Mouse (Mus musculus): ENCODE results near the gene Hist1h2ah. TPM values are rescaled to one million over a fixed set of nuclear protein-coding genes. Genes with fewer than 3 reads are reported as not detected.

Gene Hist1h2ah
- total and polyA plus RNA-seq, 3 experiments, result 8.1 to 10.0 TPM; not detected in 1

DNA sequence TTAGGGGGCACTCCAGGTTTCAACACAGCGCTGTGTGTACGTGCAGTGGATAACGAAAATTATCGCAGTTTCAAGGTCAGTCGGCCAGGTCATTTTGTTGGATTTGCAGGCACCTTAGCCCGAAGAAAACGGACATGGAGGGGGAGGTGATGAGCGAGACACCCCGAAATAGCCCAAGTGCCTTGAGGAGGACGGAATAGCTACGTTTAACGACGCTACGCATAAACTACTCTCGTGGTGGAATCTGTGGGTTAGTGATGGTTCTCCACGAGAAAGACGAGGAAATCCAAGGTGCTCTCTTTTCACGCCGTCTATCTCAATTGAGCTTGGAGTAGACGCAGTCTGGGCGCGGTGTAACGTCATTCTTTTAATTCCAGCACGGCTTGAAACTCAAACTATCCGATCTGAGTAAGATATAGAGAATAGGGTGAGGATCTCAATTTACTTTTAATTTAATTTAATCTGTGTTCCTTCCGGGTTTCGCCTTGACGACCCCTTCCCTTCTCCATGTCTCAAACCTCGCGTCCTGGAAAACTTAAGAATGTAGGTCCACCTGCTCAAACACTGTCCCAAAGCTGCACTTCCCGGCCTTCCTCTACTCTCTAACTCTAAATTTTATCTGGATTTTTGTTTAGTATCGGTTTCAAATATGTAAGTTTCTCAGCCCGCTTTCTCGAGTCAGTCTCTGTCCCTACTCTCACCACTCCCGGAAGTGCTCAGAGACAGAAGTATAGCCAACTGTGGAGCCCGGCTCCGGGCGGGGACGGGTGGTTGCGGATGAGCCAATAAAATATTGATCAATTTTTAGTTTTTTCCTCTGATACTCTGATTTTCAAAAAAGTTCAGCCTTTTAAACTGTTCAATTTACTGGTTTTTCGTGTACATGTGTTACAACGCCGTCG, 15.2 kb downstream of the Hist1h2ah start:
- Histone ChIP-seq H3K36me3 (ENCODE audit: control insufficient read depth, insufficient read depth, low read length) (no peaks in the 10 kb centered on the region; the same call in 1 of the 2 replicates), H3K27ac (no peak overlapping the region; the same call in 1 of the 2 replicates), H3K9ac (ENCODE audit: low read depth, low read length) (peak overlapping the region; percentile 51), H3K79me2 (replicated peaks; ENCODE audit: control insufficient read depth, insufficient read depth, low read length) (no peaks in the 10 kb centered on the region), H3K4me1 (ENCODE audit: control insufficient read depth, insufficient read depth, low read length) (no peaks in the 10 kb centered on the region; the same call in 1 of the 2 replicates), H3K4me3 (peak overlapping the region; percentile 58), H3K27me3 (ENCODE audit: control insufficient read depth, insufficient read depth, low read length) (peaks cover under 1% of the 10 kb centered on the region; the same call in 1 of the 2 replicates)
- DNase-seq, result peak; percentile 46 to 48
- TF ChIP-seq EP300 (IDR thresholded peaks at IDR 0.05; ENCODE audit: insufficient read depth, low read depth, low read length), result no peak
- TF ChIP-seq POLR2A (IDR thresholded peaks at IDR 0.05; ENCODE audit: insufficient read depth, low read depth, low read length), result no peak
- TF ChIP-seq CTCF (IDR thresholded peaks at IDR 0.05), result no peak
- intact Hi-C loops (cut with DNase I), result loop anchor here (2.0 to 10.0 kb wide), 6 partner anchors 45 to 1417 kb away; no protein-coding TSS in a partner anchor
- WGBS, result 3% methylated on average over 44 of the region's 44 CpGs

DNA sequence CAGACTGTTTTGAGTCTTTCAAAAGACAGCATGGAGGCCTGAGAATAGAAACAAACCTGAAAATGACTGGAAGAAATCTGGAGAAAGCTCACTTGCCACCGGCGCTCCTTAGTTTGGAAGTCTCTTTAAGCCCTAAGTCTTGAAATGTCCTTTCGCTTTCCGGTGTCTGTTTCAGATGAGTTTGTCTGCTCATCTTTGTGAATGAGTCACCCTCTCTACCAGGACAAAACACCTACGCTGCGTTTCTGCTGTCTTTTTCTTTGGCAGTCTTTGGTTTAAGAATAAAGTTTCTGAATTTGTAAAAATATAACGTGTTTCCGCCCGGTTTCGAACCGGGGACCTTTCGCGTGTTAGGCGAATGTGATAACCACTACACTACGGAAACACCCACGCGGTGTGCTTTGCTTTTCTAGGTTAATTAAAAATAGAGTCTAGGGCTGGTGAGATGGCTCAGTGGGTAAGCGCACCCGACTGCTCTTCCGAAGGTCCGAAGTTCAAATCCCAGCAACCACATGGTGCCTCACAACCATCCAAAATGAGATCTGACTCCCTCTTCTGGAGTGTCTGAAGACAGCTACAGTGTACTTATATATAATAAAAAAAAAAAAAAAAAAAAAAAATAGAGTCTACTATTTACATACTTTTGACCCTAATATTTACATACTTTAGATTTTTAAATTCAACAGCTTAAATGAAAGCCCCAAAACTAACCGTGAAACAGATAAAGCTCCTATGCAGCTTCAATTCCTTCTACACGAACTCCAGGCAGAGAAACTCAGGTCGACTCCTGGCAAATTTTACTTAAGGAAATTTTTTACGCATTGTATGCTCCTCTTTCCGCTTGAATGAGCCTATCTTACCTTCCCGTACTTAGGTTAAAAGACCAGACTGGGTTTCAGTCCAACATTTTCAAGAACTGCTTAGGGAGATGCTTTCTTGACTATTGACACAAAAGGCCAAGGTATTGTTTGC, 19.6 kb downstream of the Hist1h2ah start:
- intact Hi-C loops (cut with DNase I), result loop anchor here (2.0 kb wide), 1 partner anchor 21 kb away; no protein-coding TSS in a partner anchor
- 0 out of 2 replicates have a peak, but pooled peaks have one; percentile 42 for TF ChIP-seq EP300 (IDR thresholded peaks at IDR 0.05; ENCODE audit: insufficient read depth, low read depth, low read length)
- TF ChIP-seq POLR2A (IDR thresholded peaks at IDR 0.05; ENCODE audit: insufficient read depth, low read depth, low read length), result no peak
- peak; percentile 59 for TF ChIP-seq CTCF (IDR thresholded peaks at IDR 0.05)
- Histone ChIP-seq H3K27ac (no peak overlapping the region), H3K27me3 (ENCODE audit: control insufficient read depth, insufficient read depth, low read length) (peaks cover 7% of the 10 kb centered on the region), H3K36me3 (ENCODE audit: control insufficient read depth, insufficient read depth, low read length) (no peaks in the 10 kb centered on the region; the same call in 1 of the 2 replicates), H3K4me3 (peak overlapping the region; percentile 31), H3K9ac (ENCODE audit: low read depth, low read length) (no peak overlapping the region), H3K4me1 (ENCODE audit: control insufficient read depth, insufficient read depth, low read length) (no peaks in the 10 kb centered on the region; the same call in 1 of the 2 replicates), H3K79me2 (replicated peaks; ENCODE audit: control insufficient read depth, insufficient read depth, low read length) (no peaks in the 10 kb centered on the region)
- DNase-seq, result peak; percentile 74 to 80
- WGBS, result 17% methylated on average over 27 of the region's 27 CpGs

DNA sequence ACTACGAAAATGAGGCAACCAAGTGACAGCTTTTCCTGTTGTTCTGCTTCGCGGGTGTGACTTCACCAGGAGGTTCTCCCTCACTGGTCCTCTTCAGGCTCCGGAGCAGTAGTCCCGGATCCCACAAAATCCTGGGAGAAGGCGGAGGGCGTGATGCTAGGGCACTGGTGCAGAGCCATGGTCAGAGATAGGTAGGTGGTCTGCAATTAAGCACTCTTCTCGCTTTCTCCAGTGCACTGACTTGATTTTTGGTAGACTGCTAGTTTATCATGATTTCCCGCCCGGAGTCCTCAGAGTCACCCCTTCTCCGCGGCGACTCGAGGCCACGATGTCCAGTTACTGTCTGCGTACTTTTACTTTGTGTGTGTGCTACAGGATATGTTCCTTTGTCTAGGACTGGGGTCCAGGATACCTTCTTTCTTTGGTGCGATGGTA, 20.9 kb downstream of the Hist1h2ah start:
- intact Hi-C loops (cut with DNase I), result loop anchor here (2.0 kb wide), 1 partner anchor 20 kb away; no protein-coding TSS in a partner anchor
- Histone ChIP-seq H3K79me2 (replicated peaks; ENCODE audit: control insufficient read depth, insufficient read depth, low read length) (no peaks in the 10 kb centered on the region), H3K4me3 (peak overlapping the region; percentile 38), H3K4me1 (ENCODE audit: control insufficient read depth, insufficient read depth, low read length) (no peaks in the 10 kb centered on the region; the same call in 1 of the 2 replicates), H3K36me3 (ENCODE audit: control insufficient read depth, insufficient read depth, low read length) (no peaks in the 10 kb centered on the region; the same call in 1 of the 2 replicates), H3K9ac (ENCODE audit: low read depth, low read length) (0 out of 2 replicates have a peak overlapping the region, but pooled peaks have one; percentile 20), H3K27ac (no peak overlapping the region), H3K27me3 (ENCODE audit: control insufficient read depth, insufficient read depth, low read length) (peaks cover 7% of the 10 kb centered on the region)
- 12% methylated on average over 17 of the region's 17 CpGs for WGBS
- DNase-seq, result peak; percentile 20 to 38
- TF ChIP-seq POLR2A (IDR thresholded peaks at IDR 0.05; ENCODE audit: insufficient read depth, low read depth, low read length), result no peak
- no peak for TF ChIP-seq CTCF (IDR thresholded peaks at IDR 0.05)
- no peak for TF ChIP-seq EP300 (IDR thresholded peaks at IDR 0.05; ENCODE audit: insufficient read depth, low read depth, low read length)

DNA sequence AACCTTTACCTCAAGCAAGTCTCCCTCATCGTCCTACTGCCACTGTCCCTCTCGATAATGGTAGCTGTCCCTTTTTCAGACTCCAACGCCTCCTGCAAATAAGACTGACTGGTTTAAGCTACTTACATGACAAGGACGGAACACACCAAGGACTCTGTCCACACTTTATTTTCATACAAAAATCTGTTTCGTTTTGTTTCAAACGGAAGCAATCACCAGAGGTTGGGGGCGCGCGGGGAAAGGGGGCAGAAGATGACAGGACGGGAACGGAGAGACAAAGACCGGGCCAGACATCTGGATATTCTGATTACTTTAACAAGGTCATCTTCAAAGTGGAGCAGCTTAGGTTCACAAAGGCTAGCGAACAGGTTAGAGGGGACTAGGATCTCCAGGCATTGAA, 21.7 kb downstream of the Hist1h2ah start:
- H3K36me3 ChIP-seq (ENCODE audit: control insufficient read depth, insufficient read depth, low read length), result no peaks in the 10 kb centered on the region; the same call in 1 of the 2 replicates
- peaks cover 7% of the 10 kb centered on the region for H3K27me3 ChIP-seq (ENCODE audit: control insufficient read depth, insufficient read depth, low read length)
- H3K4me3 ChIP-seq, result no peak overlapping the region
- no peak for TF ChIP-seq EP300 (IDR thresholded peaks at IDR 0.05; ENCODE audit: insufficient read depth, low read depth, low read length)
- H3K27ac ChIP-seq, result no peak overlapping the region
- WGBS, result 31% methylated on average over 13 of the region's 13 CpGs
- intact Hi-C loops (cut with DNase I), result loop anchor here (2.0 kb wide), 1 partner anchor 19 kb away; no protein-coding TSS in a partner anchor
- H3K79me2 ChIP-seq (replicated peaks; ENCODE audit: control insufficient read depth, insufficient read depth, low read length), result no peaks in the 10 kb centered on the region
- no peak for DNase-seq
- H3K9ac ChIP-seq (ENCODE audit: low read depth, low read length), result no peak overlapping the region
- no peaks in the 10 kb centered on the region; the same call in 1 of the 2 replicates for H3K4me1 ChIP-seq (ENCODE audit: control insufficient read depth, insufficient read depth, low read length)

DNA sequence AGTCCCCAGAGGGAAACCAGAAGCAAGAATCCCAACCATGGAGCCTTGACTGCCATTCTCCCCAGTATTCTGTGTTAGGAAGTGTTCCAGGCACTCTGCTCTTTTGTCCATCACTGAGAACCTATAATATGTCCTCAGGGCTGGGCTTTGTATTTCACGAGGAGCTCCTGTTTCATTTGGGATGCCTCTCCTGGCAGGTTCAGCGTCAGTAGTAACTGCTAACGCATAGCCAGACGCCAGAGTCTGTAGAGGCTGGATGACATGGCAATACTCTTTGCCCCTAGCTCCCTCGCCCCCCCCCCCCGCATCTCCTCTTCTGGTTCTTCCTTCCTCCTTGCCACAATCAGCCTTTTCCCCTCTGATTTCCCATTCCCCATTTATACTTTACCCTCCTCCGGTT, 25.7 kb downstream of the Hist1h2ah start, which contains the start of gene Prss16:
TSS of gene Prss16 (minus strand) at position 101 of the 400 bp plus-strand sequence.
- Histone ChIP-seq H3K36me3 (ENCODE audit: control insufficient read depth, insufficient read depth, low read length) (no peaks in the 10 kb centered on the region), H3K9ac (ENCODE audit: low read depth, low read length) (no peak within 1 kb of the TSS), H3K27ac (no peak within 1 kb of the TSS), H3K79me2 (replicated peaks; ENCODE audit: control insufficient read depth, insufficient read depth, low read length) (no peaks in the 10 kb centered on the region), H3K4me1 (ENCODE audit: control insufficient read depth, insufficient read depth, low read length) (no peaks in the 10 kb centered on the region; the same call in 1 of the 2 replicates), H3K27me3 (ENCODE audit: control insufficient read depth, insufficient read depth, low read length) (peaks cover 12% of the 10 kb centered on the region), H3K4me3 (no peak within 1 kb of the TSS)
- DNase-seq, result no peak
- intact Hi-C loops (cut with DNase I), result no loop called here
- TF ChIP-seq EP300 (IDR thresholded peaks at IDR 0.05; ENCODE audit: insufficient read depth, low read depth, low read length), result no peak
- no peak for TF ChIP-seq CTCF (IDR thresholded peaks at IDR 0.05)
- no peak for TF ChIP-seq POLR2A (IDR thresholded peaks at IDR 0.05; ENCODE audit: insufficient read depth, low read depth, low read length)
- 38% methylated on average over 7 of the region's 7 CpGs for WGBS
